Mouse (Mus musculus): ENCODE measurements around the gene C1qtnf7.

Gene C1qtnf7

GRCm38 (mm10) chr5:43541492-43541891 is 26.2 kb downstream of the C1qtnf7 start:
- no peak for DNase-seq

DNA sequence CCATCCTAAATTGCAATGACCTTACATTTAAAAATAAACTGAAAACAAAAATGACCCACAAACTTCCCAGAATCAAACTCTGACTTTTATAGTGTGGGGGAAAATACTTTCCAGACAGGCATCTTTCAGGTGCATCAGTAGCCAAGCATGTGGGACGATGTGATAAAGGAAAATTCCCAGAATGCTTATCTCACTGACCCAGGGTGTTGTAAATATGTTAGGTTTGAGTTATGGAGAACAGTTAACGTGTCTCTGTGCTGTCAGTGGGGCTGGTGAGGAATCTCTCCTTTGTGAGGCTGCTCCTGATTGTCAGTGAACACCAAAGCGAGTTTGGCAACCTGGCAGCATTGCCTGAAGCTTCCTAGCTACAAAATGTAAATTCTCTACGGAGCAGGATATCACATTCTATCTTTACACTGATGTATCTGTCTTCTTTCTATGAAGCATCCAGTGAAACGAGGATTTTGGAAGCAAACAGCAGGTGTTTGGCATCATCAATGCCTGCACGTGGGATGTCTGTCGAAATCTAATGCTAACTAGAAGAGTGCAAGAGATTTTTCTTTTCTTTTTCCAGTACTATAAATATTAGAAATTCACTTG is 27.0 kb downstream of the C1qtnf7 start:
- DNase-seq: no peak

DNA sequence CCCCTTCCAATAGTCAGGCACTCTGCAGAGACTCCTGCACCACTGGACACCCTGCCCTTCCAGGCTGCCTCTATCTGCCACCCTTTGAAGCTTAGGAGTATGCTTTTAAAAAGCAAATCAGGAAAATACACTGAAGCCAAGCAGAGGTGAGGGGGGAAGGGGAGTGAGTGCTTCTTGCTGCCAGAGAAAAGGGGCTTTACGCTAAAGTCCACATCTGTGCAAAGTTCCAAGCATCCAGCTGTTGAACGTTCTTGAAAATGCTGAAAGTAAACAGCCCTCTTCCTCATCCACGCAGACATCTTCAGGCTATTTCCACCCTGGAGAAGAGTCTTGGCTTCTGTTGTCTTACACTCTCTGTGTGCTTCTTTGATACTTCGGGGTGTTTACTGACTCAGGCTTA is 34.6 kb downstream of the C1qtnf7 start:
- DNase-seq: no peak

DNA sequence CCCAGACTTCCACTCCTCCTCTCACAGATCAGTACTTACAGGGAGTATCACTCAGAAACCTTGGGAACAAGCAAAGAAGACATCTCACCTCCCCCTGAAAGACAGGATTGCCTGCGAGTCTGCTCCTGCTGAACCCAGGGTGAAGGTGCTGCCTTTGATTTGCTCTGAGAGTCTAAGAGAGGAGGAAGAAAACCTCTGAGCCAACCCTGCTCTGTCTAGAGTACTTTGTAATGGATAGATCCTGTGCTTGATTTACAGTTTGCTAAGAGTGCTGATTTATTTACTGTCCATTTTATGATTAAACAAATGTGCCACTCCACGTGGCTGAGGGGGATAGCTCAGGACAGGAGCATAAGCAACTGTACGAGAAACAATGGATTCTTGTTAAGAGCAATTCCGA is 35.1 kb downstream of the C1qtnf7 start:
- no peak for DNase-seq

- DNase-seq: peak; percentile 33
Observed at GRCm38 (mm10) chr5:43554871-43555270, 39.5 kb downstream of the C1qtnf7 start.

DNA sequence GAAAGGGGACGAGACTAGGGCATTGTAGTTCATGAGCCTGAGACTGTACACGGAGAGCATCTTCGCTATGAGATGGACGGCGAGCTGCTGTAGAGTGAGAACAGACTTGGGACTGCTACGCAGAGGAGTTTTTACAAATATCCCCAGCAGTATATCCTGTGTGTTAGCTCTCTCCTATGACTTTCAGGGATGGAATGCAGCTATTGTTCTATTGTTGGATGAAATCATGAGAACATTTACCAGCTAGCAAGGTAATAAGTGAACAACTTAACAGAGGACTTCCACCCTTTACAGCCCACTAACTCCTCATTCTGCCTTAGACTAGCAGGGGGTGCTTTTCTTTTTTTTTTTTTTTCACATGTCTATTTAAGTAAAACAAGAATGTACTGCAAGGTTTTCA is 40.1 kb downstream of the C1qtnf7 start:
- no peak for DNase-seq

DNA sequence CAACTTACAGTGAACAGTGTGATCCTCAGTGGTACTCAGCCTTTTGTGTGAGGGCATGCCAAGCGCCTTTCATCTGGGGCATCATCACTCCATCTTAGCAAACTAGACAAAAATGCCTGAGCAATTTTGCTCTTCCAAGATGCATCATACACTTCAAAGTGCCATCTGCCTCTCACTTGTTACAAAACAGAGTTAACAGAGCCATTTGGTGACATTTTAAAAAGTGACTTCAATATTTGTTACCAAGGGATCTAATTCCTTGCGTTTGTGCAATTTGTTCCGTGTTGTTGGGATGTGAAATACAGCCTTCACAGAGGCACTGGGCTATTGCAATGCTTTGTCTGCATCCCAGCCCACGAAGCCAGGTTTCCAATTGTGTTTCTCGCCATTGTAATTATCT is 42.1 kb downstream of the C1qtnf7 start:
- DNase-seq: no peak

- DNase-seq: peak; percentile 41
Observed at GRCm38 (mm10) chr5:43561639-43562252, 46.4 kb downstream of the C1qtnf7 start.

GRCm38 (mm10) chr5:43569720-43570359 is 54.5 kb downstream of the C1qtnf7 start:
- DNase-seq: no peak

DNA sequence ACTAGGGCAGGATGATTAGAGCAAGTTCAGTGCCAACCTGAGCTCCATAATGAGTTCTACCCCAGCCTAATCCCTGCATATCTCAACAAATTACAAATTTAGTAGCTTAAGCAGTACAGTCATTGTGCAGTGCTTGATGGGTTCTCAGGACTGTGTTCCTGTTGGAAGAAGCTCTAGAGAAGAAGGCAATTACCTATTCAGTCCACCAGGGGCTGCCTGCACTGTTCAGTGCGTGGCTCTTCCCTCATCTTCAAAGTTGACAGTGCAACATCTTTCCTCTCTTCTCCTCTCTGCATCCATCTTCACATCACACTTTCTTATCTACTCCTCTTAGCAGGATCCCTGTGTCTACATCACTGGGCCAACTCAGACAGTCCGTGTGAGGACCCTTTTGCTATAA is 67.5 kb downstream of the C1qtnf7 start:
- peak; percentile 29 for DNase-seq

DNA sequence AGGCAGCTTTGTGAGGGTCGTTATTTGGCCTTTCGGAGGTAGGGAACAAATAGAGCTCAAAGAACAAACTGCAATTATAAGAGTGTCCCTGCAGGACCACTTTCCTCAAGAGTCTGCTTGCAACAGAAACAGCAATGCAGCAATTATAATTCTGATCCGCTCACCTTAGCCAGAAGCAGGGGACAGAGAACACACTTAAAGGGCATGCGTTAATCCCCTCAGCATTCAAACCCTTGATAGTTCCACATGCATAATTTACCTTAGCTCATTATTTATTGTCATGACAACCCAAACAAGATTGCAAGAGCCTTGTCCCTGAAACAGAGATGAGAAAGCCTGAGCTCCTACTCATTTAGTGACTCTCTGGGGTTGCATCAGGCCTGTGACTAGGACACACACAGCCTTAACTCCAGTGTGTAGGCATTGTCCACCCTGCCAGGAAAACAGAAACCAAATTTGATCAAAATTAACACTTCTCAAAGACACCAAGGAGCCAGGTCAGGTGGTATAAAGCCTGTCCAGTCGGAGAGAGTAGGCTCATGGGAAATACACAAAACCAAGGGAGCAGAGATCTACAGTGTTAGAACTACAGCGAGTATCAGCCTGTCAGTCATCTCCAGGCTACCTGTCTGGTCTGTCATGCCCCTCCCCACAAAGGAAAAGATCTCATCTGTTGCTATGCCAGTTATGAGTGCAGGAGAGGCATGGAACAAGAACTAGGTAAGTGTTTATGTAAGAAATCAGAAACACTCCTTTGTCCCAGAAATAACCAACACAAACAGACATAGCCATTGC is 68.2 kb downstream of the C1qtnf7 start:
- no peak for DNase-seq

DNA sequence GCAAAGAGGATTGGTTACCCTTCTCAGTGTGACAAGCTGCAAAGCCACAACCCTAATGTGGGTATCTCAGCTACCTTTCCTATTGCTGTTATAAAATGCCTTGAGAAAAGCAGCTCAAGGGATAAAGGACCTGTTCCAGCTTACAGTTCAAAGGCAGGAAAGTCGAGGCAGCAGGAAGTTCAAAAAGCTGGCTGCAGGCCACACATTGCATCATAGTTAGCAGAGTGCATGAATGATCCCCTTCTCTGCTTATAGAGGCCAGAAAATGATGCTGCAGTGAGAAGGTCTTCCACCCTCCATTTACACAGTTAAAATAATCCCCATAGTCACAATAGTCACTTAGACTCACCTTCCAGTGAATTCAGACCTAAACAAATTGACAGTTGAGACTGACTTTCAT is 69.1 kb downstream of the C1qtnf7 start:
- DNase-seq: no peak

DNA sequence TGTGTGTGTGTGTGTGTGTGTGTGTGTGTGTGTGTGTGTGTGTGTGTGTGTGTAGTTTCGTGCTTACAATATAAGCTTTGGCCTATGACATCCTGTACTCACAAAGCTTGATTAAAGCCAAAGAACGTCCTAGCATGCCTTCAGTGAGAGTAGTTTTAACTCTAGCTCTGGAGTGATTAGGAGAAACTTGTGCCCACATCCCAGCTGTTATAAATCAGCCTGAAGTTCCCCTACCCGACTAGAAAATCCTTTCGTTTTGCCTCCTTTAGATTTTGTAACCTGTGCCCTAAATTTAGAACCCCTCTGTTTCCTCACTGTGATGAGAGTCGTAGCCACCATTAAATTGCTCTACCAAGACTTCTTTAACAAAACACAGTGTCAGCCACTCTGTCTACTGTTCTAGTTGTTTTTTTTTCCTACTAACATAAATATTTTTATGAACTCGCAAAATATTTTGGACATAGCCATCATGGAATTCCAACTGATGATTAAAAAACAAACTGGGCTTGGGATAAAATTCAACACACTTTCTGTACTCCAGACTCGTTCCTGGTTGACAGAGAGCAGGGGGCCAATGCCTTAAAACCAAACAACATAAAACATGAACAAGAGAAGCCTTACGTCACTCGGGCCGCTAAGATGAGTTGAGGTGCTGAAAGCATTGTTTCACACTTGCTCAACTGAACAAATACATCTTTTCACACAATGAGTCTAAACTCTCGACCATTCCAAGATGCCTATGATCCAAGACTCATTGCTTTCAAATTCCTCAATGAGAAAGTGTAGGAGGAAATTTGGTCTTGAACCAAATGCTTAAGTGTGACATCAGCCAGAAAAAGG is 70.3 kb downstream of the C1qtnf7 start:
- DNase-seq: peak; percentile 13

DNA sequence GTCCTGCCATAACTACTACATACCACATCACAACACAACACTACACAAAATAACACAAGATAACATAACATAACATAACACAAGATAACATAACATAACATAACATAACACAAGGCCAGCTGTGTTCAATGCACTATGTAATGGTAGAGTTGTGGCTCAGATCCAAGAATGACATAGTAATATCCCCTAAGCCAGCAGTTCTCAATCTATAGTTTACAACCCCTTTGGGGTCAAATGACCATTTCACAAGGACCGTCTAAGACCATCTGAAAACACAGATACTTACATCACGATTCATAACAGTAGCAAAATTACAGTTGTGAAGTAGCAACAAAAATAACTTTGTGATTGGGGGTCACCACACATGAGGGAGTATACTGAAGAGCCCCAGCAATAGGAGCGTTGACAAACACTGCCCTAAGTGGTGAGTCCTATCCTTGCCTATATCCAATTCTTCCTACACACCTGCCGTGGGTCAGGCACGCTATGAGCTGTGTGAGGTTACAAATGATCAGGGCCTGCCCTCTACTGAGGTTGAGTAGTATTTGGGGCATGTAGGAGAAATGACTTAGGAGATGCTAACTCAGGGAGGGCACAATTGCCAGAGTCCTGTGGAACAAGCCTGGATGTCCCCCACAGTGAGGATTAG is 73.6 kb downstream of the C1qtnf7 start:
- DNase-seq: peak; percentile 3

DNA sequence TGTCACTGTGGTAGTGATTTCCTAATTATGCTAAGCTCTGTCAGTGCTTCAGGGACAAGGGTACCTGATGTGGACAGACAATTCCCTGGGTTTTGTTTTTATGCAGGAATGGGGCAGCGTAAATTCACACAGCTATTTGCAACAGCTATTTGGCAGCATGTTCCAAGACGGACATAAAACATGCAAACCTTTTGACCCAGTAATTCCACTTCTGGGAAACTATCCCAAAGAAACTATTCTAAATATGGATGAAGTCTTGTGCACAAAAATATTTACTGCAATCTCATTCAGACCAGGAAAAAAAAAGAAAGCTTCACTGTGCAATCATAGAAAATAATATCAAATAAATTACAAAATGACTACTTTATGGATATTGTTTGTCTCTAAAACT is 74.1 kb downstream of the C1qtnf7 start:
- peak; percentile 43 for DNase-seq

GRCm38 (mm10) chr5:43590311-43590731 is 75.0 kb downstream of the C1qtnf7 start:
- no peak for DNase-seq

- no peak for DNase-seq
Observed at GRCm38 (mm10) chr5:43601601-43602000, 86.3 kb downstream of the C1qtnf7 start.

GRCm38 (mm10) chr5:43602518-43602917 is 87.2 kb downstream of the C1qtnf7 start:
- DNase-seq: no peak

- DNase-seq: no peak
Observed at GRCm38 (mm10) chr5:43603559-43603958, 88.2 kb downstream of the C1qtnf7 start.

DNA sequence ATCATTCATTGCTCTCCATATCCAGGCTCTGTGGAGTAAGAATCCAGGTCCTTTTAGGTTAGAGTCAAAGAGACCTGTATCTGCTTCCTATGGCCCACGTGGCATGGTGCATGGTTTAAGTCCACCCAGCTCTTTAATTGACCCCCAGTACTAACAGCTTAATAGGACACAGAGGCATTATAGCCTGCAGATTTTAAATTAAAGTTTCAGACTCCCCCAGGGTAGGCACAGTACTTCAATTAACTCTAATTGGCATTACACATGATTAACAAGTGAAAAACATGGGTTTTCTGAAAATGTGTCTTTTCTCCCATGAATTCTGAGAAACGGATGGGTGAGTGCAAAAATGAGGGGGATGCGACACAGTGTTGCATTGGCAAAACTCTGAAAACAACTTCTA is 92.7 kb downstream of the C1qtnf7 start:
- no peak for DNase-seq

DNA sequence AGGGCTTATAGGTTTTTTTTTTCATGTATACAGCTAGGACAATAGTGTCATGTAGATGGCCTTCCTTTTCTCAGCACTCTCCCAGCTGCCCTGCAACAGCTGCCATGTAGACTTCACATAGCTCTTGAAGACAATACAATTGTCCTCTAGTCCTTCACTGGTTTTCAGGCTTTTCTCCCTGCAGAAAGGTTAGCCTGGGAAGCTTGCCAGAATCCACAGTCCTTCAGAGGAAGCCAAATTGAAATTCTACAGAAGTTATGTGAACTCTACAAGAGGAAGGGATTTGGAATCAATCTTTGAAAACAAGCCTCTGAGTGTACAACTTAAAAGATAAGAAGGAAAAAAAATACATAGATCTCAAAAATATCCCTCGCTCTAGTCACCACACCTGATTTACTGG is 94.4 kb downstream of the C1qtnf7 start:
- DNase-seq: peak; percentile 25
